Mouse (Mus musculus): Measurements from ENCODE around the gene Trim14.

The Trim14 gene

GRCm38 (mm10) chr4:46562037-46562436, 26.1 kb upstream of the Trim14 start:
- no peak for DNase-seq

- no peak for DNase-seq
Observed at GRCm38 (mm10) chr4:46560069-46560705, 24.2 kb upstream of the Trim14 start.

GRCm38 (mm10) chr4:46558672-46559667, 23.0 kb upstream of the Trim14 start:
- DNase-seq, result no peak

GRCm38 (mm10) chr4:46556933-46557332, 21.0 kb upstream of the Trim14 start:
- no peak for DNase-seq

- DNase-seq, result no peak
Observed at GRCm38 (mm10) chr4:46555762-46556161, 19.8 kb upstream of the Trim14 start.

GRCm38 (mm10) chr4:46554295-46555069, 18.5 kb upstream of the Trim14 start:
- no peak for DNase-seq

GRCm38 (mm10) chr4:46553864-46554263, 17.9 kb upstream of the Trim14 start:
- peak; percentile 61 for DNase-seq

GRCm38 (mm10) chr4:46550406-46550805, 14.5 kb upstream of the Trim14 start:
- DNase-seq, result no peak

- DNase-seq, result no peak
Observed at GRCm38 (mm10) chr4:46549979-46550378, 14.0 kb upstream of the Trim14 start.

- no peak for DNase-seq
Observed at GRCm38 (mm10) chr4:46546709-46547108, 10.8 kb upstream of the Trim14 start.

GRCm38 (mm10) chr4:46545498-46545897, 9.6 kb upstream of the Trim14 start:
- no peak for DNase-seq

GRCm38 (mm10) chr4:46544313-46544712, 8.4 kb upstream of the Trim14 start:
- DNase-seq, result no peak

- DNase-seq, result no peak
Observed at GRCm38 (mm10) chr4:46543366-46544050, 7.6 kb upstream of the Trim14 start.

- no peak for DNase-seq
Observed at GRCm38 (mm10) chr4:46541707-46542106, 5.8 kb upstream of the Trim14 start.

GRCm38 (mm10) chr4:46539167-46539566, 3.2 kb upstream of the Trim14 start:
- DNase-seq, result no peak

- DNase-seq, result no peak
Observed at GRCm38 (mm10) chr4:46535094-46535830, 679 bp downstream of the Trim14 start.

- DNase-seq, result no peak
Observed at GRCm38 (mm10) chr4:46533934-46534720, 1.8 kb downstream of the Trim14 start.

- no peak for DNase-seq
Observed at GRCm38 (mm10) chr4:46532926-46533325, 3.0 kb downstream of the Trim14 start.

- DNase-seq, result no peak
Observed at GRCm38 (mm10) chr4:46532511-46532910, 3.4 kb downstream of the Trim14 start.

- DNase-seq, result no peak
Observed at GRCm38 (mm10) chr4:46529722-46530121, 6.2 kb downstream of the Trim14 start.

- peak; percentile 37 for DNase-seq
Observed at GRCm38 (mm10) chr4:46527558-46527926, 8.4 kb downstream of the Trim14 start.
